Mouse (Mus musculus): Measurements from ENCODE around the gene Tmem171. TPM values are rescaled to one million over a fixed set of nuclear protein-coding genes. Genes with fewer than 3 reads are reported as not detected.

Tmem171 gene
- total RNA-seq, 2 experiments from 2014 or later, result 0.39 TPM; not detected in 1

DNA sequence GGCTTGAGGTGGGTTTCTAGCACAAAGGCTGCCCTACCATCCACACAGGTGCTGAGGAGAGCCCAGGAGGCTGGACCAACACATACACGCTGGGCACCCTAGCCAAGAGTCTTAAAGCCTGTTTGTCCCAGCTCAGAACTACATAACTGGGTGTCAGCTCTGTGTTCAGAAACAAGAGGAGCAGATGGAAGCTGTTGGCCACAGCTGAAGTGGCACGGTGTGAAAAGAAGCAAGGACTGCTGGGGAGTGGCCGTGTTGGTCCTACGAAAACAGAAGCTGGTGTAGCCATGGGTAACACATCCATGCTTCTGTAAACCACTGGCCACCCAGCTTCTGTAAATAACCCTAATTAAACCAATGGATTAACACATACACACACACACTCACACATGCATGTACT, 39.3 kb downstream of the Tmem171 start:
- intact Hi-C loops (cut with DNase I), result no loop called here

DNA sequence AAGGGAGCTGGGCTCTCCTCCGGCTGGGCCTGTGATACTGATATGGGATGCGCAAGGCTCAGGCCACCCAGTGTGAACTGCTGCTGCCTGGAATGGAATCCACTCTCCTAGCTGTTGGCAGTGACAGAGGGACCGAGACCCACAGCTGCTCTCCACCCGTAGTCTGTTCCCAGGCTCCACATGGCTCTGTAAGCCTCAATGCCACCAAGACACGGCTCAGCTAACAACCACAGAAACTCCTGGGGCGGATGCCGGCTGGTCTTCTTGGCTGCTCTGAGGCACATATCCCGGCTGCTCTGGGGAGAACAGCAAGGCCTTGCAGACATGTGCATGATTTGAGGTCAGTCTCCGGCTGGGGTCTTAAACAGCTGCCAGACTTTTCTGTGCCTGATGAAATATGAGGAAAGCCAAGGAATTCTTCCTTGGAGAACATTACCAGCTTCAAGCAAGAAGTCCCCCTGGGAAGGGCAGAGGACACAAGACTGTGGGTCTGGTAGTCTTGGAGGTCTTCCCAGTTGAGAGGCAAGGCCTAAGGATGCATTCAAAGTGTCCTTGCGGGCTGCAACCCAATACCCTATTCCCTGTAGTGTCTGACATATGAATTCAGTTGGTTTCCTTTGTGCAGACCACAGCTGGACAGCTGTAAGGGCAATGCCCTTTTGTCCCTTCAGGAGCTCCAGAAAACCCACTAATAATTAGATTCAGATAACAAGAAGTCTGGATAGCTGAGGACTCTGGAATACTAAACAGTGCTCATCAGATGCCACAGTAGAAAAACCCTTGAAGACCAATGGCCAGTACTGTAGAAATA, 40.3 kb downstream of the Tmem171 start:
- intact Hi-C loops (cut with DNase I), result no loop called here
- DNase-seq (ENCODE audit: extremely low spot score in 1 of 2, low spot score in 2 of 2), result no peak

More for the DNA sequence above, 39.3 kb downstream of the Tmem171 start:
- DNase-seq (ENCODE audit: extremely low spot score in 1 of 2, low spot score in 2 of 2), result no peak

DNA sequence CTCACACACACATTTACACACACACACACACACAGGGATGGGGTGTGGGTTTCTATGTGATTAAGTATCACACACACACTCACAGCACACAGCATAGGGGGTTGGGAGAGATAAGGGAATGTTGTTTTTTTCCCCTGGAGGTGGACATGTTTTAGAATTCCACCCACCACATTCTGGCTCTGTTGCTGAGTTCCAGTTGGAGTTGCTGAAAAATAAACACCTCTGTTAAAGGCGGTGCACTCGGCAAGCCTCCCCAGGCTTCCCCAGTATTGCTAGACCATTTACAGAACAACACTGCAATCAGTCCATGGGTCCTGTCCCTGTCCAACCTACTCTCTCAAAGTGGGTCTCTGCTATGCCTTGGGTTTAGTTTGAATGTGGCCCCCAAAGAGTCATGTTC, 42.4 kb downstream of the Tmem171 start:
- DNase-seq (ENCODE audit: extremely low spot score in 1 of 2, low spot score in 2 of 2), result no peak
- intact Hi-C loops (cut with DNase I), result no loop called here

DNA sequence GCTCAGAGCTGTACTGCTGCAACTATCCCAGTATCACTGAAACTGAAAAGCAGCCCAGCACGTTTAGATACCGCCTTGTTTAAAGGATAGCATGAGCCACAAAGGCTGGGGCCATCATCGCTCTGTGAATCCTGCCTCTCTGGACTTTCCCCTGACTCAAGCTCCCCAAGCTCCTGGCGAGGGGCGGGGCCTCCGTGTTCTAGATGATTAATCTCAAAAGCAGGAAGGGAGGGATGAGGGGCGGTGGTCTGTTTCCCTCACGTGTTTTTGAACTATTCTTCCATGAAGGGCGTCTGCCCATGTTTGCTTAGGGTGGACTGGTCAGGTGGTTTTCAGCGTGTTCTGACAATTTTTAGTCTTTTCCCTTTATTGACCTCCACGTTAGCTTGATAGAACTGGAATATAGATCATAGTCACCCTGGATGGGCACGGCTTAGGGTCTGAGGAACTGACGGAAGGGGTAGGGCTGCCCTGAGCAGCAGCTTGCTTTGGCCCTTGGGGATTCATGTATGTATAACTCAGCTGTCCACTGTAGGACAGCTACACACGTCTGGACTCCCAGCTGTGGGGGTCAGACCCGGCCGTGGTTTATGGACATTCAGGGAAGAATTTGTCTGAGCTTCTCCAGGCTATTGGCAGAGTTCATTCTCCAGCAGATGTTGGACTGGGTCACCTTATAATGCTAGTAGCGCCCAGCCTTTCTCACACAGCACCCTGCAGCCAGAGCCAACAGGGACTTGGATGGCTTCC, 43.2 kb downstream of the Tmem171 start:
- intact Hi-C loops (cut with DNase I), result no loop called here
- DNase-seq (ENCODE audit: extremely low spot score in 1 of 2, low spot score in 2 of 2), result no peak

DNA sequence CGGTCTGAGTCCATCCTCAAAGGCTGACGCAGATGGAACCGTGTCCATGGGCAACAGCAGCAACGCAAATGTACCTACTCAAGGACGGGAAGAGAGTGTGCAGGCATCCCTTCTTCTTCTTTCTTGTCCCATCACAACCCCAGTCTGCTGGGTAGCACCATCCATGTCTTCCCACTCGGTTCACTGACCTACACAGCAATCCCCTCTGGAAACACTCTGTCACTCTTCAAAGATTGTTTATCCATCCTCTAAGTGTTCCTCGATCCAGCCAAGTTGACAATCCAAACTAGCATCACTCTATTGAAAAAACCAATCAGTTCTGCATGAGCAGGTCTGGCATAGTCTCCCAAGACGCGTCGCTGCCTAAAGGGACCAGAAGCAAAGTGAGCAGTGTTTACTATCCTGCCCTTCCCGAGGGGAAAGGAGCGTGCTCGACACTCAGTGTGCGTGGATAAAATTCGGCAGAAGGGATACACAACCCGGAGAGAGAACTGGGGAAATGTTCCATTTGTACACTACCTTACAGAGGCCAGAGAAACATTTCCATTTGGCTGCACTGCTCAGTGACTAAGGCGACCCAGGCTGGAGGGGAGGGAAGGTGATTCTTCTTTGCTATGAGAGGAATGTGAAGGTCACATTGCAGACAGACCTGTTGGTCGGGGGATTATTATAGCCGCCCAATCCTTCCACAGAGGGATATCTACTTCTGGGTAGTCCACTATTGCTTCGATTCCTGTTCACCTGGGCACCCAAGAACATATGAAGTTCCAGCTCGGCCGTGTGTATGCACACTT, 46.7 kb downstream of the Tmem171 start:
- intact Hi-C loops (cut with DNase I), result no loop called here
- no peak for DNase-seq (ENCODE audit: extremely low spot score in 1 of 2, low spot score in 2 of 2)

DNA sequence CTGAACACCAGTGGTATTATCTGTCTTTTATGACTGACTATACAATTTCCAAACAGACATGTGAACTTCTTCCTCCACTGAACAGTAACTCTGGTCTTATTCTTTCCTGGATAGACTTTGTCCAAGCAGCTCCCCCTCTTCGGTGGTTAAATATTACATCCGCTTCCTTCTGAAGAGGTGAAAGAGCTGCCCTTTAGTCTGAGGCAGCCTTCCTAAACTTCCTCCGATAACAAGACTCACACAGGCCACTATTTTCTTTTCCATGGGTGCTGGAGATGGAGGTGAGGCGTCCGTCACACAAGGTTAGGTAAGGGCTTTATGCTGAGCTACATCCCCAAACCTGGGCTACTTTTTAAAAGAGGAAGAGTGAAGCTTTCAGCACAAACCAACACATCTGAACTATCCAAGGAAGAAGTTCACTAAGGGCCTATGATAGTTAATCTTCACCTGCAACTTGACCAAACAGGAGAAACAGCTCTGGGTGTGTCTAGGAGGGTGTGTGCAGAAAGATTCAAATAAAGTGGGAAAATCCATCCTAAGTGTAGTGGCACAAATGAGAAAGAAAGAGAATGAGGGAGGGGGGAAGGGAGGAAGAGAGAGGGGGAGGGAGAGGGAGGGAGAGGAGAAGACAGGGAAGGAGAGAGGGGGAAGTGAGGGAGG, 56.0 kb downstream of the Tmem171 start:
- no peak for DNase-seq (ENCODE audit: extremely low spot score in 1 of 2, low spot score in 2 of 2)
- intact Hi-C loops (cut with DNase I), result no loop called here

DNA sequence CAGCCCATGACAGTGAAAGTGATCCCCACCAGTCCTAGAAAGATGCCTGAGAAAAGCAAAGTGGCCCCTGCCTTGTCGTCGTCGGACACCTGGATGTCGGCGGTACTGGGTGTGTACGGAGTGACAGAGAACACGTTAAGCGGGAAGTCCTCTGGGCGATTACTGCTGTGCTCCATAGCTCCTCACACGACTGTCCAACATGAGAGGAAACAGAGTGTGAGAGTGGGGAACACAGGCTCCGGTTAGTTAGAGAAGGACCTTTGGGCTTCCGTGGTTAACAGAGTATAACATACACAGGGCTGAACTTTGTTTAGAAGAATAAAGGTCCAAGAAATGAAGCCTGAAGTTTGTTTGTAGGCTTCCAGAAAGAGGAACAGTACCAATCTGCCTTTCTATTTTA, 57.5 kb downstream of the Tmem171 start, which contains the start of gene Tmem174:
Gene Tmem174, minus strand, starts transcription at position 266 of the 400 bp plus-strand sequence.
- DNase-seq (ENCODE audit: extremely low spot score in 1 of 2, low spot score in 2 of 2), result no peak
- intact Hi-C loops (cut with DNase I), result no loop called here

DNA sequence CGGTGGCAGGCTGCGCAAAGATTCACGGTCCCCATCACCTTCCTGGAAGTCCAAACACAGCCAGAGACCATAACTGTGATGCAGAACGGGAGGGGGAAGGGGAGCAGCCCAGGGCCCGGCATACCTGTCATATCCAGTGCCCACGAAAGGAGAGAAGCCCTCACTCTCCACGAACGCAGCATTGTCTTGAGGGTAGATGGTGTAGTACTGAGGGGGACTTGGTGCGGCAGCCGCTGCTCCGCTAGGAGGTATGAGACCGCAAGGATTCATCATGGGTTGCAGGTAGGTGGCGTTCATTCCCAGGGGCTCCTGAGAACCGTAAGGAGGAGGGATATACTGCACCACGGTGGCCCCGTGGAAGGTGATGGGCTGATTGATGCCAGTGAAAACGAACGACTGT, 58.1 kb downstream of the Tmem171 start:
- intact Hi-C loops (cut with DNase I), result no loop called here
- DNase-seq (ENCODE audit: extremely low spot score in 1 of 2, low spot score in 2 of 2), result no peak

Other genes with a start within 250 kb of the Tmem171 start
- gene Gm10320, start 202.8 kb downstream of the Tmem171 start, total RNA-seq (2021), result not detected
- not detected for gene Tmem174, start 57.4 kb downstream of the Tmem171 start, total RNA-seq (2021)
- 10 to 100 TPM; 31.9 to 34.8 TPM for gene Fcho2, start 120.6 kb upstream of the Tmem171 start, total RNA-seq (2021)
- gene Tnpo1, start 231.6 kb upstream of the Tmem171 start, total RNA-seq (2021), result 10 to 100 TPM; 66.4 to 66.9 TPM